Mouse (Mus musculus): ENCODE data around the gene Olfr1436. TPM values are rescaled to one million over a fixed set of nuclear protein-coding genes. Genes with fewer than 3 reads are reported as not detected.
"Not testable (repeated sequence)": the region's sequence is repeated elsewhere in the genome, so short reads cannot be mapped to it uniquely, and the experiment has no call there.

Gene Olfr1436
- not detected in 2 replicates for polyA plus RNA-seq (2014; fragmentation: Nextera tagmentation; extraction: Ambion mirVana)

DNA sequence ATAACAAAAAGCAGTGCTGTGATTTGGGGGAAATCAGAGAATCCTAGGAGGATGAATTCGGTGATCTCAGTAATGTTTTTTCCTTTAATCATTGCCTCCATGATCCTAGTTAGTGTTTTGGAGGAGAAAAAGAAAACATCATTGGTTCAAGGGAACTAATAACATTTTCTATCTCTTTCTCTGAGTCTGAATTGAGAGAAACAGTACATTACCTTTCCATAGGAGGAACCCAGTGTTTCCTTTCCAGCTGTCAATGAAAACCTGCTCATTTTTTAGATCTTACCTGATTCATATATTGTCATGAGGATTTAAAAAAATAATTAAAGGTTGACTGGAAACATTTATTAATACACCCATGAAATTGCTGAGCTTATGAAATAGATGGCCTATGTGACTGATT, at the start of gene Olfr1436:
Gene Olfr1436 (minus strand): TSS at position 101 of the 400 bp plus-strand sequence.
- H3K27me3 ChIP-seq (ENCODE audit: control insufficient read depth, insufficient read depth, low read length); H3K4me3 ChIP-seq (ENCODE audit: low read depth, low read length); H3K4me2 ChIP-seq; H3K9me3 ChIP-seq (replicated peaks; ENCODE audit: control insufficient read depth, low read length); H3K36me3 ChIP-seq (ENCODE audit: control insufficient read depth, insufficient read depth, low read length); H3K27ac ChIP-seq (ENCODE audit: low read depth, low read length); H3K4me1 ChIP-seq (ENCODE audit: control insufficient read depth, insufficient read depth, low read length); ATAC-seq (replicated peaks; ENCODE audit: insufficient number of reproducible peaks, low FRiP score, low TSS enrichment); H3K9ac ChIP-seq (ENCODE audit: low read depth, low read length): not testable (repeated sequence)
- 83% methylated on average over 1 of the region's 1 CpGs for WGBS (ENCODE audit: insufficient replicate concordance)

- no peaks in the 10 kb centered on the region for H3K36me3 ChIP-seq (ENCODE audit: control insufficient read depth, insufficient read depth, low read length)
- H3K4me1 ChIP-seq (ENCODE audit: control insufficient read depth, insufficient read depth, low read length) = no peaks in the 10 kb centered on the region
- no peak for ATAC-seq (replicated peaks; ENCODE audit: insufficient number of reproducible peaks, low FRiP score, low TSS enrichment)
- no peak within 1 kb of the TSS for H3K4me2 ChIP-seq
- no peak within 1 kb of the TSS for H3K27ac ChIP-seq (ENCODE audit: low read depth, low read length)
- no peak within 1 kb of the TSS for H3K4me3 ChIP-seq (ENCODE audit: low read depth, low read length)
- no peak within 1 kb of the TSS for H3K9ac ChIP-seq (ENCODE audit: low read depth, low read length)
- no peaks in the 10 kb centered on the region for H3K9me3 ChIP-seq (replicated peaks; ENCODE audit: control insufficient read depth, low read length)
- H3K27me3 ChIP-seq (ENCODE audit: control insufficient read depth, insufficient read depth, low read length) = no peaks in the 10 kb centered on the region
- WGBS (ENCODE audit: insufficient replicate concordance) = 78% methylated on average over 3 of the region's 3 CpGs
Measured at GRCm38 (mm10) chr19:12335810-12336209, 36.9 kb upstream of the Olfr1436 start, which contains the start of gene Olfr1438-ps1. Gene Olfr1438-ps1, minus strand, starts transcription at chr19:12335910.

DNA sequence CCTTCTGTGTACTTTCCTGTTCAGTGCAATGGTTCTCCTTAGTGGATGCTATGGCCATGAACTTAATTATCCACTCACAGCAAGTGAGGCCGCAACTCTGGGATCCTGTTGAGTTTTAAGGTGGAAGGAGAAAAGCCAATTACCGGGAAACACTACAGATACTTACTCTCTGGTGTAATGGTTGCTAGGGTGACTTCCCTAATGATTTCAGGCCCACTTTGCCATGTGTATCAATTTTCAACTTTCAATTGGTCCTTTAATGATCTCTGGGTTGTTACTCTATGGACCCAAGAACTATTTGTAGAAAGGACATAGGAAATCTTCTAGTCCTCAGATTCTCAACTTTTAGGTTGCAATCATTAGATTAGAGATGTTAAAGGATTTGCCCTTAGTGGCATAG, 26.1 kb upstream of the Olfr1436 start, which contains the start of gene Olfr1437:
Gene Olfr1437 (minus strand): TSS at position 101 of the 400 bp plus-strand sequence.
- no peaks in the 10 kb centered on the region for H3K27me3 ChIP-seq (ENCODE audit: control insufficient read depth, insufficient read depth, low read length)
- ATAC-seq (replicated peaks; ENCODE audit: insufficient number of reproducible peaks, low FRiP score, low TSS enrichment) = no peak
- H3K27ac ChIP-seq (ENCODE audit: low read depth, low read length) = no peak within 1 kb of the TSS
- H3K36me3 ChIP-seq (ENCODE audit: control insufficient read depth, insufficient read depth, low read length) = no peaks in the 10 kb centered on the region
- no peak within 1 kb of the TSS for H3K9ac ChIP-seq (ENCODE audit: low read depth, low read length)
- no peaks in the 10 kb centered on the region for H3K9me3 ChIP-seq (replicated peaks; ENCODE audit: control insufficient read depth, low read length)
- no peaks in the 10 kb centered on the region for H3K4me1 ChIP-seq (ENCODE audit: control insufficient read depth, insufficient read depth, low read length)
- H3K4me2 ChIP-seq = no peak within 1 kb of the TSS
- 75% methylated on average over 2 of the region's 2 CpGs for WGBS (ENCODE audit: insufficient replicate concordance)
- no peak within 1 kb of the TSS for H3K4me3 ChIP-seq (ENCODE audit: low read depth, low read length)

DNA sequence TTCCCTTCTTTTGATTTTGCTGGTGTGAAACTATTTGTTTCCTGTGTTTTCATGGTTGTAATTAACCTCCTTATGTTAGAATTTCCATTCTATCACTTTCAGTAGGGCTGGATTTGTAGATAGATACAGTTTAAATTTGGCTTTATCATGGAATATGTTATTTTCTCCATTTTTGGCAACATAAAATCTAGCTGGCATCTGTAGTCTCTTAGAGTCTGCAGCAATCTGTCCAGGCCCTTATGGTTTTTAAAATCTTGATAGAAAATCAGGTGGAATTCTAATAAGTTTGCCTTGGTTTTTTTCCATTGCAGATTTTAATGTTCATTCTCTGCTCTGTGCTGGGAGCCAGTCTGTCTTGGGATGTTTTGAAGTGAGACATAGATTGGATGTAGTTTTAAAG, 6.0 kb downstream of the Olfr1436 start:
- ATAC-seq (replicated peaks; ENCODE audit: insufficient number of reproducible peaks, low FRiP score, low TSS enrichment) = no peak
- no peaks in the 10 kb centered on the region for H3K9me3 ChIP-seq (replicated peaks; ENCODE audit: control insufficient read depth, low read length)
- no peaks in the 10 kb centered on the region for H3K36me3 ChIP-seq (ENCODE audit: control insufficient read depth, insufficient read depth, low read length)
- H3K4me3 ChIP-seq (ENCODE audit: low read depth, low read length) = no peak overlapping the region
- H3K4me1 ChIP-seq (ENCODE audit: control insufficient read depth, insufficient read depth, low read length) = no peaks in the 10 kb centered on the region
- no peaks in the 10 kb centered on the region for H3K27me3 ChIP-seq (ENCODE audit: control insufficient read depth, insufficient read depth, low read length)
- H3K4me2 ChIP-seq = no peak overlapping the region
- H3K9ac ChIP-seq (ENCODE audit: low read depth, low read length) = no peak overlapping the region
- H3K27ac ChIP-seq (ENCODE audit: low read depth, low read length) = no peak overlapping the region

DNA sequence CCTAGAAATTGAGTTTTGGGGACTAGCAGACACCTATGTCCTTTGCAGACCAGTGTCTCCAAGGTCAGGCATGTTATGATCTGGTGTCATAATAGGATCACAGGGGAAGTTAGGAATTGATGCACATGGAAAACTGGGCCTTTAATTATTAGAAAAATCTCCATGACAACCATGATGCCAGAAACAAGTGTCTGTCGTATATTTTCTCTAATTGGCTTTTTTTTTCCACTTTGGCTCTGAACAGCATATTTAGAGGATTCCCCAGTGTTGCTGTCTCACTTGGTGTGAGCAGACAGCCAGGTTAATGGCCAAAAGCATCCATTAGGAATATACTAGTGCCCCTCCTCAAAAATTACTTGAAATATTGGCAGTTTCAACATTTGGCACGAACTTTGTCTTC, 19.4 kb downstream of the Olfr1436 start, which contains the start of gene Olfr1434:
Gene Olfr1434 (plus strand): TSS at position 301 of the 400 bp plus-strand sequence.
- Histone ChIP-seq H3K4me2 (no peak within 1 kb of the TSS), H3K4me1 (ENCODE audit: control insufficient read depth, insufficient read depth, low read length) (no peaks in the 10 kb centered on the region), H3K9ac (ENCODE audit: low read depth, low read length) (no peak within 1 kb of the TSS), H3K27me3 (ENCODE audit: control insufficient read depth, insufficient read depth, low read length) (no peaks in the 10 kb centered on the region), H3K36me3 (ENCODE audit: control insufficient read depth, insufficient read depth, low read length) (no peaks in the 10 kb centered on the region), H3K27ac (ENCODE audit: low read depth, low read length) (no peak within 1 kb of the TSS), H3K4me3 (ENCODE audit: low read depth, low read length) (no peak within 1 kb of the TSS), H3K9me3 (replicated peaks; ENCODE audit: control insufficient read depth, low read length) (no peaks in the 10 kb centered on the region)
- ATAC-seq (replicated peaks; ENCODE audit: insufficient number of reproducible peaks, low FRiP score, low TSS enrichment) = no peak
- WGBS (ENCODE audit: insufficient replicate concordance) = 55% methylated on average over 2 of the region's 2 CpGs

DNA sequence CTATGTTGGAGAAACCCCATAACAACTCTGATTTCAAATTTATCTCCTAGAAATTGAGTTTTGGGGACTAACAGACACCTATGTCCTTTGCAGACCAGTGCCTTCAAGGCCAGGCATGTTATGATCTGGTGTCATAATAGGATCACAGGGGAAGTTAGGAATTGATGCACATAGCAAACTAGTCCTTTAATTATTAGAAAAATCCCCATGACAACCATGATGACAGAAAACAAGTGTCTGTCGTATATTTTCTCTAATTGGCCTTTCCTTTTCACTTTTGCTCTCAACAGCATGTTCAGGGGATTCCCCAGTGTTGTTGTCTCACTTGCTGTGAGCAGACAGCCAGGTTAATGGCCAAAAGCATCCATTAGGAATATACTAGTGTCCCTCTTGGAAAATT, 38.2 kb downstream of the Olfr1436 start, which contains the start of gene Olfr235:
Gene Olfr235 (plus strand): TSS at position 301 of the 400 bp plus-strand sequence.
- no peak within 1 kb of the TSS for H3K4me2 ChIP-seq
- no peaks in the 10 kb centered on the region for H3K36me3 ChIP-seq (ENCODE audit: control insufficient read depth, insufficient read depth, low read length)
- H3K27me3 ChIP-seq (ENCODE audit: control insufficient read depth, insufficient read depth, low read length) = no peaks in the 10 kb centered on the region
- no peak within 1 kb of the TSS for H3K9ac ChIP-seq (ENCODE audit: low read depth, low read length)
- no peak within 1 kb of the TSS for H3K27ac ChIP-seq (ENCODE audit: low read depth, low read length)
- no peak within 1 kb of the TSS for H3K4me3 ChIP-seq (ENCODE audit: low read depth, low read length)
- no peaks in the 10 kb centered on the region for H3K4me1 ChIP-seq (ENCODE audit: control insufficient read depth, insufficient read depth, low read length)
- no peaks in the 10 kb centered on the region for H3K9me3 ChIP-seq (replicated peaks; ENCODE audit: control insufficient read depth, low read length)
- 71% methylated on average over 1 of the region's 1 CpGs for WGBS (ENCODE audit: insufficient replicate concordance)
- no peak for ATAC-seq (replicated peaks; ENCODE audit: insufficient number of reproducible peaks, low FRiP score, low TSS enrichment)

Other genes starting within 250 kb of the Olfr1436 start
- not detected in 2 replicates for gene Olfr1424, start 236.4 kb downstream of the Olfr1436 start, polyA plus RNA-seq (2014; fragmentation: Nextera tagmentation; extraction: Ambion mirVana)
- not detected in 2 replicates for gene Olfr1425, start 221.4 kb downstream of the Olfr1436 start, polyA plus RNA-seq (2014; fragmentation: Nextera tagmentation; extraction: Ambion mirVana)
- not detected in 2 replicates for gene Olfr1426, start 207.1 kb downstream of the Olfr1436 start, polyA plus RNA-seq (2014; fragmentation: Nextera tagmentation; extraction: Ambion mirVana)
- gene Olfr1427, start 195.8 kb downstream of the Olfr1436 start, polyA plus RNA-seq (2014; fragmentation: Nextera tagmentation; extraction: Ambion mirVana) = not detected in 2 replicates
- not detected in 2 replicates for gene Olfr1428, start 183.2 kb downstream of the Olfr1436 start, polyA plus RNA-seq (2014; fragmentation: Nextera tagmentation; extraction: Ambion mirVana)
- not detected in 2 replicates for gene Olfr76, start 175.9 kb downstream of the Olfr1436 start, polyA plus RNA-seq (2014; fragmentation: Nextera tagmentation; extraction: Ambion mirVana)
- not detected in 2 replicates for gene Olfr1555-ps1, start 129.0 kb downstream of the Olfr1436 start, polyA plus RNA-seq (2014; fragmentation: Nextera tagmentation; extraction: Ambion mirVana)
- not detected in 2 replicates for gene Olfr1431, start 98.5 kb downstream of the Olfr1436 start, polyA plus RNA-seq (2014; fragmentation: Nextera tagmentation; extraction: Ambion mirVana)
- not detected in 2 replicates for gene Olfr1432, start 66.5 kb downstream of the Olfr1436 start, polyA plus RNA-seq (2014; fragmentation: Nextera tagmentation; extraction: Ambion mirVana)
- gene Olfr262, start 57.5 kb downstream of the Olfr1436 start, polyA plus RNA-seq (2014; fragmentation: Nextera tagmentation; extraction: Ambion mirVana) = not detected in 2 replicates
- gene Olfr235, start 38.1 kb downstream of the Olfr1436 start, polyA plus RNA-seq (2014; fragmentation: Nextera tagmentation; extraction: Ambion mirVana) = not detected in 2 replicates
- gene Olfr1434, start 19.3 kb downstream of the Olfr1436 start, polyA plus RNA-seq (2014; fragmentation: Nextera tagmentation; extraction: Ambion mirVana) = not detected in 2 replicates
- not detected in 2 replicates for gene Olfr1437, start 26.0 kb upstream of the Olfr1436 start, polyA plus RNA-seq (2014; fragmentation: Nextera tagmentation; extraction: Ambion mirVana)
- gene Olfr1438-ps1, start 36.8 kb upstream of the Olfr1436 start, polyA plus RNA-seq (2014; fragmentation: Nextera tagmentation; extraction: Ambion mirVana) = not detected in 2 replicates
- gene Olfr1440, start 88.1 kb upstream of the Olfr1436 start, polyA plus RNA-seq (2014; fragmentation: Nextera tagmentation; extraction: Ambion mirVana) = not detected in 2 replicates
- not detected in 2 replicates for gene Olfr1441, start 118.3 kb upstream of the Olfr1436 start, polyA plus RNA-seq (2014; fragmentation: Nextera tagmentation; extraction: Ambion mirVana)
- not detected in 2 replicates for gene Pfpl, start 128.8 kb upstream of the Olfr1436 start, polyA plus RNA-seq (2014; fragmentation: Nextera tagmentation; extraction: Ambion mirVana)
- gene Mpeg1, start 161.6 kb upstream of the Olfr1436 start, polyA plus RNA-seq (2014; fragmentation: Nextera tagmentation; extraction: Ambion mirVana) = 0.28 and 0.56 TPM in 2 replicates
- 1.3 and 1.8 TPM in 2 replicates for gene Dtx4, start 202.3 kb upstream of the Olfr1436 start, polyA plus RNA-seq (2014; fragmentation: Nextera tagmentation; extraction: Ambion mirVana)
- gene Fam111a, start 246.6 kb upstream of the Olfr1436 start, polyA plus RNA-seq (2014; fragmentation: Nextera tagmentation; extraction: Ambion mirVana) = 26.3 and 30.0 TPM in 2 replicates